Mouse (Mus musculus) hindbrain, embryonic 16.5 days (tissue): Measurements from ENCODE around the gene Ets2. TPM values are rescaled to one million over a fixed set of nuclear protein-coding genes. Genes with fewer than 3 reads are reported as not detected.

ENCODE experiments used
- ATAC-seq: fragments of 200-750 bp; cut with Nextera tagmentation; 2 replicates; pipeline ENCODE4 v1.8.0; 2017; ENCODE audit warnings: moderate TSS enrichment, moderate library complexity
- H3K27ac ChIP-seq: fragments of 300-500 bp; sonication (generic); 2 replicates; pipeline ENCODE4 v1.5.1; 2014; ENCODE audit warnings: low read depth, mild to moderate bottlenecking, control low read depth, low read length, moderate library complexity
- H3K27me3 ChIP-seq: fragments of 300-500 bp; sonication (generic); replicated peaks from 2 replicates; pipeline ENCODE4 v1.6.1; 2014; ENCODE audit warnings: low read length; ENCODE audit not compliant: control insufficient read depth, insufficient read depth
- H3K36me3 ChIP-seq: fragments of 300-500 bp; sonication (generic); 2 replicates; pipeline ENCODE4 v1.6.1; 2014; ENCODE audit warnings: mild to moderate bottlenecking, low read length, moderate library complexity, mixed read lengths; ENCODE audit not compliant: control insufficient read depth, insufficient read depth
- H3K4me1 ChIP-seq: fragments of 300-500 bp; sonication (generic); 2 replicates; pipeline ENCODE4 v1.6.1; 2014; ENCODE audit warnings: low read depth, low read length; ENCODE audit not compliant: control insufficient read depth, insufficient read depth
- H3K4me2 ChIP-seq: fragments of 300-500 bp; sonication (generic); 2 replicates; pipeline ENCODE4 v1.6.1; 2014; ENCODE audit warnings: mild to moderate bottlenecking, low read length, control low read depth, moderate library complexity
- H3K4me3 ChIP-seq: fragments of 300-500 bp; sonication (generic); 2 replicates; pipeline ENCODE4 v1.5.1; 2014; ENCODE audit warnings: mild to moderate bottlenecking, low read length, control low read depth, moderate library complexity
- H3K9ac ChIP-seq: fragments of 300-500 bp; sonication (generic); 2 replicates; pipeline ENCODE4 v1.6.1; 2014; ENCODE audit warnings: low read depth, mild to moderate bottlenecking, control low read depth, low read length, moderate library complexity
- H3K9me3 ChIP-seq: fragments of 300-500 bp; sonication (generic); 2 replicates; pipeline ENCODE4 v1.6.1; 2014; ENCODE audit warnings: mild to moderate bottlenecking, low read length, moderate library complexity; ENCODE audit not compliant: control insufficient read depth
- WGBS: fragments of 180-500 bp; shearing (Covaris S2); extraction: QIAGEN DNeasy Blood & Tissue Kit; methylation state at CpG from one replicate; pipeline ENCODE4 v1.1.7; 2014; 5-methylcytosine and 5-hydroxymethylcytosine counted together
- polyA plus RNA-seq: library from polyadenylated mRNA; unstranded; fragments of >200 nt; fragmentation: Nextera tagmentation; extraction: Ambion mirVana; gene quantifications from 2 replicates; pipeline ENCODE4 v1.2.1, GENCODE M21; 2015

Gene Ets2
- polyA plus RNA-seq, 1 experiment from 2014 or later = 23.1 TPM

DNA sequence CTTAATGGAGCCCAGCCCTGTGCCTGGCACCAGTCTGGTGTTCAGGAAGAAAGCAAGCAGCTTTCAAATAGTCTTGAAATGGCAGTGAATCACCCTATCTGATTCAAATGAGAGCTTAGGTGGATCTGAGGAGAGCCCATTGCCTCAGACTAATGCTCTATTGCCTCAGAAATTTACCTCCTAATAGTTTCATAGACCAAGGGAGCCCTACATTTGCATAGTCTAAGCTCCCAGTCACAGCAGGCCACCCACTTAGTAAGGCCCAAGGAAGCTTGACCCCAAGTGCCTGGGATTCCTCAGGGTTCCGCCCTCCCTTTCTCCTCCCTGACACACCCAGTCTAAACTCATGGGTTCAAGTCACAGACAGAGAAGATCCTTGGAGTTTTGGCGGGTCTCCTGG is 65.4 kb downstream of the Ets2 start:
- no peak for ATAC-seq
- WGBS = 64% methylated on average over 2 of the region's 2 CpGs
- Histone ChIP-seq H3K27me3 (no peaks in the 10 kb centered on the region), H3K4me3 (no peak overlapping the region), H3K27ac (no peak overlapping the region), H3K36me3 (no peaks in the 10 kb centered on the region), H3K4me1 (no peaks in the 10 kb centered on the region), H3K4me2 (no peak overlapping the region), H3K9me3 (no peaks in the 10 kb centered on the region), H3K9ac (no peak overlapping the region)

DNA sequence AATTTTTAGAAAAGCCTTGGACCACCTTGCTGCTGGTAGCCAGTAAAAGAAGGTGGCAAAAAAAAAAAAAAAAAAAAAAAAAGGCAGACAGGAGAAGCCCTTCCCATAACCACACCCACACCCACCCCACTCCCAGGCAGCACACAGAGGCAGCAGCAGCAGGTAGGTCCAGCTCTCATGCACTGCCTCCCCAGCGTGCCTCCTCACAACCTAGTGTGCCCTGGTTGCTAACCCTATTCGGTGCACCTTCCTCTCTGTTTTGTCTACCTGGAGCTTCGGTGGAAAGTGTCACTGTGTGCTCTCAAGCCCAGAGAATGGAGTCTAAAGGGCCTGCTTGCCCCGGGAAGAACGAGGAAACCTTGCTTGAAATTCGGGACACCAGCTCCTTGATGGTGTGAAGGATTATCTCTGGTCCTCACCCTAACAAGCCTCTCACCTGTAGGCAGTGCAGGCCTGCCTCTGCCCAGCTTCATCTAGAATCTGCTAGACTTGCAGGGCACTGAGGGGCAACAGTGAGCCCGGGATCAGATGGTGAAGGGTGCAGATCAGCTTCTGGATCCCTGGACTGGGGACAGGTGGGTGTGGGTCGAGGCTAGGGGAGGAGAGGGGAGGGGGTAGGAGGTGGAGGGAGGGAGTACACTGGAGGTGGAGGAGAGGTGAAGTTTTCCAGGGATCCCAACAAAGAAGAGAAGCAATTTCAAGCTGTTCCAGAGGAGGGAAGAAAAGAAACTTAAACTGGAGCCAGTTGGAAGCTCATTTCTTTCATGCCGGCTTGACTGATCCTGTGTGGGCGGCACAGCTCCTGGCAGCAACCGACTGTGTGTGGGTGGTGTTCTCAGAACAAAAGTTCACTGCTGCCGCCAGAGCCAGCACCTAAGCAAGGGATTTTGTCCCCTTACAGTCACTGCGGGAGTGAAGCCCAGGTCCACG is 67.5 kb downstream of the Ets2 start:
- WGBS = 48% methylated on average over 14 of the region's 14 CpGs
- no peaks in the 10 kb centered on the region for H3K9me3 ChIP-seq
- peak; percentile 56; the same call in 1 of the 2 replicates for ATAC-seq

DNA sequence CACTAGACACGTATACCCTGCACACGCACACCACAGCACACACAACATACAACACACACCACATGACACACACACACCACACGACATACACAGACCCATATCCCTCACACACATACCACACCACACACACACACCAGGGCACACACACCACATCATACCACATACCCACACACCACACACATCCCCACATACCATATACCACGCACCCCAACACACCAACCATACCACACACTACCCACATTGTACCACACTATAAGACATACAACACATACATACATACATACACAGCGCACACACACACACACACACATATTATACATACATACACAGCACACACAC is 68.1 kb downstream of the Ets2 start:
- peak; percentile 37; the same call in 1 of the 2 replicates for ATAC-seq
- H3K9ac ChIP-seq = no peak overlapping the region
- no peak overlapping the region for H3K4me3 ChIP-seq
- no peak overlapping the region for H3K4me2 ChIP-seq
- no peak overlapping the region for H3K27ac ChIP-seq
- WGBS = 79% methylated on average over 5 of the region's 5 CpGs
- H3K27me3 ChIP-seq = no peaks in the 10 kb centered on the region
- H3K36me3 ChIP-seq = no peaks in the 10 kb centered on the region
- H3K4me1 ChIP-seq = no peaks in the 10 kb centered on the region
- H3K9me3 ChIP-seq = no peaks in the 10 kb centered on the region

More for the DNA sequence above, 67.5 kb downstream of the Ets2 start:
- Histone ChIP-seq H3K9ac (no peak overlapping the region), H3K4me1 (no peaks in the 10 kb centered on the region), H3K4me2 (no peak overlapping the region), H3K27ac (no peak overlapping the region), H3K27me3 (no peaks in the 10 kb centered on the region), H3K4me3 (no peak overlapping the region), H3K36me3 (no peaks in the 10 kb centered on the region)

- Histone ChIP-seq H3K9ac (no peak overlapping the region), H3K27ac (no peak overlapping the region), H3K9me3 (no peaks in the 10 kb centered on the region), H3K27me3 (no peaks in the 10 kb centered on the region), H3K4me2 (no peak overlapping the region), H3K36me3 (no peaks in the 10 kb centered on the region), H3K4me3 (no peak overlapping the region), H3K4me1 (no peaks in the 10 kb centered on the region)
- no peak for ATAC-seq
Observed at GRCm38 (mm10) chr16:95770402-95770801, 68.5 kb downstream of the Ets2 start.

Other genes starting within 250 kb of the Ets2 start
- 1.8 and 2.2 TPM in 2 replicates for gene Erg, start 115.5 kb upstream of the Ets2 start, polyA plus RNA-seq